Mouse (Mus musculus): ENCODE measurements at regions not wholly inside any gene's neighbourhood (a gene's known extent, or its start where the extent isn't known, plus 50 kb on each side); places are given as distances from the start of the nearest gene placed in this dataset.
A peak's percentile ranks its signal among the peaks of the same experiment; 100 is the strongest.

- Histone ChIP-seq H3K4me1 (ENCODE audit: insufficient read depth) (no peaks in the 10 kb centered on the region), H3K9me3 (ENCODE audit: low read length) (no peaks in the 10 kb centered on the region), H3K4me3 (ENCODE audit: low read depth, low read length) (no peak overlapping the region), H3K27ac (ENCODE audit: low read depth, low read length) (no peak overlapping the region), H3K36me3 (ENCODE audit: insufficient read depth) (no peaks in the 10 kb centered on the region), H3K27me3 (ENCODE audit: insufficient read depth, low read length) (no peaks in the 10 kb centered on the region; the same call in 1 of the 2 replicates), H3K9ac (no peak overlapping the region), H3K4me2 (ENCODE audit: low read depth) (no peak overlapping the region)
- WGBS: 59% methylated on average over 6 of the region's 6 CpGs
- DNase-seq (no peak), ATAC-seq (no peak)
- no peak for TF ChIP-seq CTCF (IDR thresholded peaks at IDR 0.05; ENCODE audit: low read depth)
These were observed 192.7 kb upstream of the Zfp703 start for GRCm38 (mm10) chr8:26784381-26784780.

DNA sequence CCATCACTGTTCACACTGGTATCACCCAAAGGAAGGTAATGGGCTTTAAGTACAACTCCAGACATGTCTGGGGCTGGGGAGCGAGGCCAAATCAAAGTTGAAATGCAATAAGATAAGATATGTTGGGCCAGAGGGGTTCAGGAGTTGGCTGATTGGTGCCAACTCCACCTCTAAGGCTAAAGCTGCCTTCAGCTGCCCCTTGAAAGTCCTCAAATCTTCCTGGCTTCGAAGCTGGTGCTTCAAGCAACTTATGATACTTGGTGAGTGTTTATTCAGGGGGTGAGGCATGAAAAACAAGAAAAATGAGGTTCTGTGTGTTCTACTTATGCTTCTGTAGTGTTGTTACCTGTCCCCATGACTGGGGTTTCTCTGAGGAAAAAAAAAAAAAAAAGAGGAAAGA, 185.3 kb upstream of the Zfp703 start:
- H3K4me2 ChIP-seq (ENCODE audit: low read depth): no peak overlapping the region
- H3K9ac ChIP-seq: no peak overlapping the region
- ATAC-seq (no peak), DNase-seq (no peak)
- no peaks in the 10 kb centered on the region for H3K4me1 ChIP-seq (ENCODE audit: insufficient read depth)
- H3K9me3 ChIP-seq (ENCODE audit: low read length): no peaks in the 10 kb centered on the region
- H3K36me3 ChIP-seq (ENCODE audit: insufficient read depth): no peaks in the 10 kb centered on the region
- no peak for TF ChIP-seq CTCF (IDR thresholded peaks at IDR 0.05; ENCODE audit: low read depth)
- no peaks in the 10 kb centered on the region for H3K27me3 ChIP-seq (ENCODE audit: insufficient read depth, low read length)
- 81% methylated on average over 2 of the region's 2 CpGs for WGBS
- no peak overlapping the region for H3K27ac ChIP-seq (ENCODE audit: low read depth, low read length)
- H3K4me3 ChIP-seq (ENCODE audit: low read depth, low read length): no peak overlapping the region

GRCm38 (mm10) chr8:26793606-26794292, 183.4 kb upstream of the Zfp703 start:
- H3K27me3 ChIP-seq (ENCODE audit: insufficient read depth, low read length): no peaks in the 10 kb centered on the region
- no peaks in the 10 kb centered on the region for H3K4me1 ChIP-seq (ENCODE audit: insufficient read depth)
- no peak overlapping the region for H3K9ac ChIP-seq
- no peaks in the 10 kb centered on the region for H3K9me3 ChIP-seq (ENCODE audit: low read length)
- H3K27ac ChIP-seq (ENCODE audit: low read depth, low read length): no peak overlapping the region
- ATAC-seq: no peak
- DNase-seq: no peak
- no peak overlapping the region for H3K4me2 ChIP-seq (ENCODE audit: low read depth)
- no peak for TF ChIP-seq CTCF (IDR thresholded peaks at IDR 0.05; ENCODE audit: low read depth)
- 94% methylated on average over 9 of the region's 9 CpGs for WGBS
- H3K4me3 ChIP-seq (ENCODE audit: low read depth, low read length): no peak overlapping the region
- H3K36me3 ChIP-seq (ENCODE audit: insufficient read depth): no peaks in the 10 kb centered on the region

DNA sequence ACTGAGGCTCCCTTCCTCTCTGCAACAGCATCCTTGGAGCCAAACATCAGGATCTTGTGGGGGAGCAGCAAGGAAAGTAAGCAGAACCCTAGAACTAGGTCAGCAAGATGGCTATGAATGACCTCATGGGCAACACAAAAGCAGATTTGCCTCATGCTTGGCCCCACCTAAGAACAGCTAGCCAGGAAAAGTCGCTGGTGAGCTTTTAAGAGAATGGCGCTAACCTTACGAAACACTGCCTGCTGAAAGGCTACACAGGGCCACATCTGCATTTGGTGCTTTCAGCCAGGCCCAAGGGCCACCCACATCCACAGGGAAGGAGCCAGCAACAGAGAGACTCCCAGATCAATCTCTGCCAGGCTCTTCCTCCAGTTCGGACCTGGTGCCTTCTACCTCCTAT, 182.7 kb upstream of the Zfp703 start:
- Histone ChIP-seq H3K4me2 (ENCODE audit: low read depth) (no peak overlapping the region), H3K9me3 (ENCODE audit: low read length) (no peaks in the 10 kb centered on the region), H3K4me1 (ENCODE audit: insufficient read depth) (no peaks in the 10 kb centered on the region), H3K9ac (no peak overlapping the region), H3K36me3 (ENCODE audit: insufficient read depth) (no peaks in the 10 kb centered on the region), H3K27me3 (ENCODE audit: insufficient read depth, low read length) (no peaks in the 10 kb centered on the region), H3K27ac (ENCODE audit: low read depth, low read length) (no peak overlapping the region), H3K4me3 (ENCODE audit: low read depth, low read length) (no peak overlapping the region)
- 82% methylated on average over 4 of the region's 4 CpGs for WGBS
- ATAC-seq (no peak), DNase-seq (no peak)
- TF ChIP-seq CTCF (IDR thresholded peaks at IDR 0.05; ENCODE audit: low read depth): no peak

DNA sequence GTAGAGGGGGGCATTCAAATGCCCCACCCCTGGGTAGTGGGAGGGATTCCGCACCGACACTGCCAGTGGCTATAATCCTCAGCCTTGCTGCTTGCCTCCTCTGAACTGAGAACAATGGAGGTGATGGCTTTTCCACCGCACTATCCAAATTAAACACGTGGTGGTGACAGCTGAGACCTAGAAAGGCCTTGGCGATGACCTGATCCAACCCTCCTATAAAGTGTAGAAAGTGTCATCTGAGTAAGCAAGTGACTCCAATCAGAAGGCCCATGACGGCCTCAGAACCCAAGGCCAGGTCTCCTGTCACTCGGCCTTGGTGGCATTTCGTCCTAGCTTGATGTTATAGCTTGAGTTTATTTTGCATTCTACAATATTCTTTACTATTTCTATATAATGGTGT, 181.5 kb upstream of the Zfp703 start:
- no peak overlapping the region for H3K9ac ChIP-seq
- no peak overlapping the region for H3K4me2 ChIP-seq (ENCODE audit: low read depth)
- no peak overlapping the region for H3K27ac ChIP-seq (ENCODE audit: low read depth, low read length)
- no peaks in the 10 kb centered on the region for H3K9me3 ChIP-seq (ENCODE audit: low read length)
- 77% methylated on average over 8 of the region's 8 CpGs for WGBS
- ATAC-seq (no peak), DNase-seq (no peak)
- H3K4me1 ChIP-seq (ENCODE audit: insufficient read depth): no peaks in the 10 kb centered on the region
- no peak for TF ChIP-seq CTCF (IDR thresholded peaks at IDR 0.05; ENCODE audit: low read depth)
- no peaks in the 10 kb centered on the region for H3K36me3 ChIP-seq (ENCODE audit: insufficient read depth)
- no peaks in the 10 kb centered on the region for H3K27me3 ChIP-seq (ENCODE audit: insufficient read depth, low read length)
- no peak overlapping the region for H3K4me3 ChIP-seq (ENCODE audit: low read depth, low read length)

DNA sequence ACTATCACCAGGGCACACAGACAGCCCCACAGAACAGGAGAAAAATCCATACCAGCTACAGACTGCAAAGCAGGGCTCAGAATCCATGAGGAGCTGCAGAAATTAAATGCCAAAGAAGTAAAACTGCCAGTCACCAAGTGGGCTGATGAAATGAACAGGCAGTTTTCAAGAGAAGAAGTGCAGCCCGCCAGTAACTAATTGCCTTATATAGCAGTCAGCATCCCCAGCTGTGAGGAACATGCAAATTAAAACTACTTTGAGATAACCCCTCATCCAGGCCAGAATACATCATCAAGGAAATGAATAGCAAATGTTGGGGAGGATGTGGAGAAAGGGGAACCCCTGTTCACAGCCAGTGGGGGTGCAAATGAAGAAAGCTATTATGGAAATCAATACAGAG, 177.3 kb upstream of the Zfp703 start:
- no peaks in the 10 kb centered on the region for H3K36me3 ChIP-seq (ENCODE audit: insufficient read depth)
- no peak overlapping the region for H3K9ac ChIP-seq
- WGBS: 43% methylated on average over 1 of the region's 1 CpGs
- peaks cover 5% of the 10 kb centered on the region; the same call in 1 of the 2 replicates for H3K4me1 ChIP-seq (ENCODE audit: insufficient read depth)
- no peaks in the 10 kb centered on the region for H3K27me3 ChIP-seq (ENCODE audit: insufficient read depth, low read length)
- no peak overlapping the region for H3K4me2 ChIP-seq (ENCODE audit: low read depth)
- DNase-seq (no peak), ATAC-seq (no peak)
- no peak for TF ChIP-seq CTCF (IDR thresholded peaks at IDR 0.05; ENCODE audit: low read depth)
- no peak overlapping the region for H3K27ac ChIP-seq (ENCODE audit: low read depth, low read length)
- no peaks in the 10 kb centered on the region for H3K9me3 ChIP-seq (ENCODE audit: low read length)
- no peak overlapping the region for H3K4me3 ChIP-seq (ENCODE audit: low read depth, low read length)

- peak; percentile 80 for ATAC-seq
- TF ChIP-seq CTCF (IDR thresholded peaks at IDR 0.05; ENCODE audit: low read depth): no peak
- Histone ChIP-seq H3K27ac (ENCODE audit: low read depth, low read length) (no peak overlapping the region), H3K9me3 (ENCODE audit: low read length) (no peaks in the 10 kb centered on the region), H3K4me1 (ENCODE audit: insufficient read depth) (peaks cover 17% of the 10 kb centered on the region; the same call in 1 of the 2 replicates), H3K9ac (no peak overlapping the region), H3K36me3 (ENCODE audit: insufficient read depth) (no peaks in the 10 kb centered on the region), H3K4me3 (ENCODE audit: low read depth, low read length) (no peak overlapping the region), H3K4me2 (ENCODE audit: low read depth) (no peak overlapping the region), H3K27me3 (ENCODE audit: insufficient read depth, low read length) (no peaks in the 10 kb centered on the region)
- DNase-seq: peak; percentile 68
- WGBS: 44% methylated on average over 9 of the region's 9 CpGs
These were observed 173.0 kb upstream of the Zfp703 start for GRCm38 (mm10) chr8:26804089-26804488.
